Mouse (Mus musculus): Measurements from ENCODE around the gene Amz1.

GRCm38 (mm10) chr5:140768333-140768732, 44.4 kb downstream of the Amz1 start:
- TF ChIP-seq CTCF (IDR thresholded peaks at IDR 0.05; ENCODE audit: insufficient read depth, low read length), result no peak
- no peak for TF ChIP-seq POLR2A (IDR thresholded peaks at IDR 0.05; ENCODE audit: borderline replicate concordance, extremely low read depth, low read depth, low read length)
